11 mouse cellular contexts compared by ENCODE assay signal in the genomic region with DNA sequence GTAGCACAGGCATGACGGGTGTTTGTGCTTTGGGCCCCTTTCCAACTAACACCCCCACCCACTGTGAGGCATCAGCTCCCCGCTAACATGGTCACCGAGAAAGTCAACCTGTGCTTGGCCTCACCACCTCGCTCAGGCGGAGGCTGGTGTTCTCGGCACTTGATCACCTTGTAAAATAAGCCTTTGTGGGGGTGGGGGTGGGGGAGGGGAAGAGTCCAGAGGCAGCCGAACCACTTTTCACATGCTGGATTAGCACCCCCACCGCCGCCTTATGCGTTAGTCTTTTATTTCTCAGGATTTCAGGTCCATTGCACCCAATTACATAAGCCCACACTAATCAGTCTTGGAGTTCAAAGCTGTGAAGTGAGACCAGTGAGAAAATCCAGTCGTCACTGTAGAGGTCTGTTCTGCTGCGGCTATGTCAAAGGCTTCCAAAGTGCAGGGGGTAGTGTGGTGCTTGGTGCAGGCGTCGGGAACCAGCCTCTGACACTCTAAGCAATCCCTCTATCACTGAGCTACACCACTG. TPM values are rescaled to one million over a fixed set of nuclear protein-coding genes. Genes with fewer than 3 reads are reported as not detected.
DNase-seq lines count a peak whose midpoint lies in the region; ATAC-seq lines count a peak whose summit lies in the region.
"Had no signal": no experiment of that assay in that cellular context is flagged by ENCODE, and none has a peak within 500 bp of the region (broad histone marks: within the 10 kb centered on the region; RNA-seq: fewer than 3 reads in every experiment).

No protein-coding gene starts in this region.

- 0 out of 2 replicates have a peak overlapping the region, but pooled peaks have one; percentile 13 for H3K9ac ChIP-seq in heart, embryonic 14.5 days (ENCODE audit: low read length)
- H3K9ac ChIP-seq in forebrain, embryonic 12.5 days = no peak overlapping the region
- H3K9ac ChIP-seq in intestine, embryonic 15.5 days = no peak overlapping the region
- H3K9ac ChIP-seq: embryonic facial prominence, embryonic 13.5 days had no signal

- DNase-seq in heart, postnatal 36 days = no peak
- DNase-seq in CD4-positive helper T cell, adult 2 months (ENCODE audit: low read depth, low spot score) = peak; percentile 44
- no peak for DNase-seq in midbrain, embryonic 10.5 days (ENCODE audit: low spot score)
- DNase-seq in adrenal gland, adult 2 months = no peak
- DNase-seq: heart, adult 18-20 months had no signal

- H3K36me3 ChIP-seq in heart, embryonic 14.5 days (ENCODE audit: control insufficient read depth, insufficient read depth, low read length) = peaks cover 4% of the 10 kb centered on the region; the same call in 1 of the 2 replicates
- peaks cover 40% of the 10 kb centered on the region for H3K36me3 ChIP-seq in forebrain, embryonic 12.5 days (replicated peaks)
- peaks cover 46% of the 10 kb centered on the region for H3K36me3 ChIP-seq in midbrain, embryonic 10.5 days
- H3K36me3 ChIP-seq in intestine, embryonic 15.5 days = no peaks in the 10 kb centered on the region
- H3K36me3 ChIP-seq: embryonic facial prominence, embryonic 13.5 days had no signal

- H3K4me3 ChIP-seq in heart, embryonic 14.5 days (ENCODE audit: control insufficient read depth in 1 of 2, insufficient read depth in 1 of 2, low read depth in 1 of 2, low read length in 2 of 2) = no peak overlapping the region
- no peak overlapping the region for H3K4me3 ChIP-seq in forebrain, embryonic 12.5 days (replicated peaks)
- no peak overlapping the region for H3K4me3 ChIP-seq in midbrain, embryonic 10.5 days
- H3K4me3 ChIP-seq in intestine, embryonic 15.5 days (replicated peaks) = no peak overlapping the region
- H3K4me3 ChIP-seq: embryonic facial prominence, embryonic 13.5 days had no signal

- H3K9me3 ChIP-seq in heart, embryonic 14.5 days (ENCODE audit: control insufficient read depth, low read length) = no peaks in the 10 kb centered on the region
- no peaks in the 10 kb centered on the region for H3K9me3 ChIP-seq in forebrain, embryonic 12.5 days
- no peaks in the 10 kb centered on the region for H3K9me3 ChIP-seq in midbrain, embryonic 10.5 days (replicated peaks)
- H3K9me3 ChIP-seq in intestine, embryonic 15.5 days = no peaks in the 10 kb centered on the region
- H3K9me3 ChIP-seq: embryonic facial prominence, embryonic 13.5 days had no signal

- 35% methylated on average over 14 of the region's 14 CpGs for WGBS in heart, embryonic 14.5 days
- WGBS in forebrain, embryonic 12.5 days = 19% methylated on average over 14 of the region's 14 CpGs
- WGBS in midbrain, embryonic 10.5 days = 39% methylated on average over 14 of the region's 14 CpGs
- 36% methylated on average over 14 of the region's 14 CpGs for WGBS in intestine, embryonic 15.5 days

- intact Hi-C loops in heart, postnatal 36 days (cut with DNase I) = no loop called here

- no peak overlapping the region for H3K27ac ChIP-seq in heart, embryonic 14.5 days (replicated peaks in 1 of 2; ENCODE audit: control insufficient read depth in 1 of 2, insufficient read depth in 1 of 2, low read depth in 2 of 2, low read length in 2 of 2)
- H3K27ac ChIP-seq in forebrain, embryonic 12.5 days = peak overlapping the region; percentile 36; the same call in 1 of the 2 replicates
- peak overlapping the region; percentile 28; the same call in 1 of the 2 replicates for H3K27ac ChIP-seq in midbrain, embryonic 10.5 days (replicated peaks)
- no peak overlapping the region for H3K27ac ChIP-seq in intestine, embryonic 15.5 days
- H3K27ac ChIP-seq: embryonic facial prominence, embryonic 13.5 days had no signal

- peak overlapping the region; percentile 24 for H3K4me2 ChIP-seq in heart, embryonic 14.5 days (ENCODE audit: low read length)
- peak overlapping the region; percentile 25 for H3K4me2 ChIP-seq in forebrain, embryonic 12.5 days
- H3K4me2 ChIP-seq in intestine, embryonic 15.5 days (replicated peaks) = no peak overlapping the region
- H3K4me2 ChIP-seq: embryonic facial prominence, embryonic 13.5 days had no signal

- H3K4me1 ChIP-seq in heart, embryonic 14.5 days (ENCODE audit: control insufficient read depth in 2 of 2, insufficient read depth in 2 of 2, low read length in 2 of 2) = peaks cover 15 to 21% of the 10 kb centered on the region in 2 experiments
- peaks cover 19% of the 10 kb centered on the region for H3K4me1 ChIP-seq in forebrain, embryonic 12.5 days
- peaks cover 19% of the 10 kb centered on the region for H3K4me1 ChIP-seq in midbrain, embryonic 10.5 days
- no peaks in the 10 kb centered on the region for H3K4me1 ChIP-seq in intestine, embryonic 15.5 days (replicated peaks)

- ATAC-seq in heart, embryonic 14.5 days (ENCODE audit: insufficient number of reproducible peaks, insufficient read depth, low FRiP score, low read depth) = no peak
- peak; percentile 79 for ATAC-seq in forebrain, embryonic 12.5 days (ENCODE audit: low FRiP score)
- no peak for ATAC-seq in erythroid progenitor cell, adult 5-6 weeks (replicated peaks; ENCODE audit: low FRiP score, poor library complexity, severe bottlenecking)
- no peak for ATAC-seq in intestine, embryonic 15.5 days

- H3K27me3 ChIP-seq in heart, embryonic 14.5 days (ENCODE audit: control insufficient read depth, insufficient read depth, low read length) = no peaks in the 10 kb centered on the region
- H3K27me3 ChIP-seq in forebrain, embryonic 12.5 days = no peaks in the 10 kb centered on the region
- no peaks in the 10 kb centered on the region for H3K27me3 ChIP-seq in midbrain, embryonic 10.5 days (ENCODE audit: low read depth, poor library complexity, severe bottlenecking)
- H3K27me3 ChIP-seq in intestine, embryonic 15.5 days (replicated peaks) = no peaks in the 10 kb centered on the region
- H3K27me3 ChIP-seq: embryonic facial prominence, embryonic 13.5 days had no signal

RNA-seq across cellular contexts. Expression of gene Rassf2, which starts 36.4 kb away (rescaled TPM):
- polyA plus RNA-seq in heart, embryonic 14.5 days (2014; fragmentation: Nextera tagmentation; extraction: Ambion mirVana) = 10.2 and 10.9 TPM in 2 replicates
- 1 to 10 TPM; 8.5 to 9.5 TPM for total RNA-seq in heart, postnatal 36 days (2021)
- 27.8 and 34.1 TPM in 2 replicates for polyA plus RNA-seq in forebrain, embryonic 12.5 days (2016; fragmentation: Nextera tagmentation; extraction: Ambion mirVana)
- polyA plus RNA-seq in midbrain, embryonic 10.5 days (2016; fragmentation: Nextera tagmentation; extraction: Ambion mirVana) = 28.6 and 34.2 TPM in 2 replicates
- 9.6 and 9.7 TPM in 2 replicates for total RNA-seq in erythroid progenitor cell, adult 5-6 weeks (2015; ENCODE audit: low replicate concordance)
- total RNA-seq in erythroid progenitor cell, adult 5-6 weeks (2017; ENCODE audit: low replicate concordance) = 8.0 and 16.7 TPM in 2 replicates
- 10 to 100 TPM; 10.4 to 11.7 TPM for total RNA-seq in adrenal gland, adult 2 months (2021)
- 10.5 and 12.3 TPM in 2 replicates for polyA plus RNA-seq in adrenal gland, adult 2 months (2012; rRNA removed)
- polyA plus RNA-seq in intestine, embryonic 15.5 days (2015; fragmentation: Nextera tagmentation; extraction: Ambion mirVana) = 7.6 and 8.0 TPM in 2 replicates

RNA-seq across cellular contexts. Expression of gene Prnd, which starts 43.0 kb away (rescaled TPM):
- 29.7 and 37.8 TPM in 2 replicates for polyA plus RNA-seq in heart, embryonic 14.5 days (2014; fragmentation: Nextera tagmentation; extraction: Ambion mirVana)
- total RNA-seq in heart, postnatal 36 days (2021) = 1 to 10 TPM; 1.4 to 2.4 TPM
- 7.0 and 7.3 TPM in 2 replicates for polyA plus RNA-seq in forebrain, embryonic 12.5 days (2016; fragmentation: Nextera tagmentation; extraction: Ambion mirVana)
- 3.6 and 5.1 TPM in 2 replicates for polyA plus RNA-seq in midbrain, embryonic 10.5 days (2016; fragmentation: Nextera tagmentation; extraction: Ambion mirVana)
- not detected in 2 replicates for total RNA-seq in erythroid progenitor cell, adult 5-6 weeks (2015; ENCODE audit: low replicate concordance)
- total RNA-seq in erythroid progenitor cell, adult 5-6 weeks (2017; ENCODE audit: low replicate concordance) = 0.38 and 1.8 TPM in 2 replicates
- not detected for total RNA-seq in adrenal gland, adult 2 months (2021)
- polyA plus RNA-seq in adrenal gland, adult 2 months (2012; rRNA removed) = 0.70 and 0.90 TPM in 2 replicates
- 30.3 and 34.6 TPM in 2 replicates for polyA plus RNA-seq in intestine, embryonic 15.5 days (2015; fragmentation: Nextera tagmentation; extraction: Ambion mirVana)
- total RNA-seq: left cerebral cortex, postnatal 25 days had no signal

Comparison
In these comparisons a context has a peak if more than half of its experiments do, and no peak if none do; other contexts are left out.
1. H3K27ac ChIP-seq: peak in forebrain, embryonic 12.5 days (single experiment) and midbrain, embryonic 10.5 days (single experiment); none in heart, embryonic 14.5 days (0 of 2) and intestine, embryonic 15.5 days (single experiment).